Comparison of ENCODE assay signal across 21 mouse cellular contexts in genomic region chr17:57170616-57171260, GRCm38 (mm10). TPM values are rescaled to one million over a fixed set of nuclear protein-coding genes. Genes with fewer than 3 reads are reported as not detected.
"Had no signal": no experiment of that assay in that cellular context is flagged by ENCODE, and none has a peak within 500 bp of the region (broad histone marks: within the 10 kb centered on the region; RNA-seq: fewer than 3 reads in every experiment).

No protein-coding gene starts in this region.

- H3K9ac ChIP-seq: kidney, embryonic 15.5 days; lung, embryonic 15.5 days; midbrain, embryonic 13.5 days; neural tube, embryonic 15.5 days had no signal

- H3K4me1 ChIP-seq: lung, embryonic 15.5 days; midbrain, embryonic 13.5 days had no signal

- H3K27me3 ChIP-seq: kidney, embryonic 15.5 days; lung, embryonic 15.5 days; neural tube, embryonic 15.5 days had no signal

- H3K4me3 ChIP-seq: kidney, embryonic 15.5 days; left cerebral cortex, adult 2 months; limb, embryonic 10.5 days; lung, embryonic 15.5 days; midbrain, embryonic 13.5 days; myocyte; neural tube, embryonic 15.5 days had no signal

- DNase-seq: kidney, adult 2 months; kidney, postnatal 25 days; lung, postnatal 14 days; right cerebral cortex, adult 18-20 months; right cerebral cortex, postnatal 25 days; thymus, adult 18-20 months; thymus, postnatal 25 days had no signal

- ATAC-seq: midbrain, embryonic 13.5 days had no signal

- H3K9me3 ChIP-seq: kidney, embryonic 15.5 days; limb, embryonic 10.5 days; lung, embryonic 15.5 days; midbrain, embryonic 13.5 days; neural tube, embryonic 15.5 days had no signal

- H3K27ac ChIP-seq: kidney, embryonic 15.5 days; left cerebral cortex, adult 2 months; limb, embryonic 10.5 days; lung, embryonic 15.5 days; macrophage; midbrain, embryonic 13.5 days; neural tube, embryonic 15.5 days had no signal

- H3K4me2 ChIP-seq: kidney, embryonic 15.5 days; lung, embryonic 15.5 days; midbrain, embryonic 13.5 days; neural tube, embryonic 15.5 days had no signal

- H3K36me3 ChIP-seq: kidney, embryonic 15.5 days; limb, embryonic 10.5 days; lung, embryonic 15.5 days; midbrain, embryonic 13.5 days; neural tube, embryonic 15.5 days had no signal

RNA-seq across cellular contexts. Expression of gene Cd70, which starts 21.2 kb away (rescaled TPM):
- total RNA-seq: left cerebral cortex, postnatal 14 days had no signal
- polyA plus RNA-seq: limb, embryonic 10.5 days; limb, embryonic 14.5 days; liver, embryonic 16.5 days; lung, embryonic 15.5 days; macrophage; myocyte; small intestine, adult 2 months had no signal

RNA-seq across cellular contexts. Expression of gene Tnfsf14, which starts 23.2 kb away (rescaled TPM):
- total RNA-seq: layer of hippocampus, postnatal 25 days; left cerebral cortex, adult 2 months; left cerebral cortex, postnatal 14 days; midbrain, postnatal 0 days had no signal
- polyA plus RNA-seq: midbrain, embryonic 13.5 days; midbrain, postnatal 0 days; myocyte; neural tube, embryonic 15.5 days had no signal
